Mouse (Mus musculus): ENCODE results near the gene Tspo. TPM values are rescaled to one million over a fixed set of nuclear protein-coding genes. Genes with fewer than 3 reads are reported as not detected.
A peak's percentile ranks its signal among the peaks of the same experiment; 100 is the strongest.

Tspo gene
- total and polyA plus RNA-seq, 2 experiments from 2014 or later = 205 to 335 TPM

- Histone ChIP-seq H3K27me3 (ENCODE audit: control insufficient read depth, insufficient read depth, low read length) (no peaks in the 10 kb centered on the region), H3K4me3 (ENCODE audit: low read depth, low read length) (no peak overlapping the region), H3K4me1 (ENCODE audit: control insufficient read depth, insufficient read depth) (no peaks in the 10 kb centered on the region), H3K9ac (replicated peaks; ENCODE audit: low read depth, low read length) (no peak overlapping the region), H3K9me3 (replicated peaks; ENCODE audit: control insufficient read depth, low read length) (peaks cover 5% of the 10 kb centered on the region; the same call in 1 of the 2 replicates), H3K27ac (ENCODE audit: low read depth) (no peak overlapping the region), H3K4me2 (ENCODE audit: low read depth, low read length) (no peak overlapping the region), H3K36me3 (replicated peaks; ENCODE audit: control insufficient read depth, insufficient read depth, low read length) (peaks cover 59% of the 10 kb centered on the region)
- peak; percentile 32 for DNase-seq (ENCODE audit: low spot score)
- WGBS = 74% methylated on average over 8 of the region's 8 CpGs
- TF ChIP-seq CTCF (IDR thresholded peaks at IDR 0.05; ENCODE audit: low read depth) (peak; percentile 59), EP300 (IDR thresholded peaks at IDR 0.05; ENCODE audit: low read depth) (no peak)
- peak; percentile 67 for ATAC-seq (ENCODE audit: insufficient read depth, low read depth)
Observed at GRCm38 (mm10) chr15:83583419-83584156, 20.2 kb downstream of the Tspo start.

GRCm38 (mm10) chr15:83584741-83585220 lies 21.4 kb downstream of the Tspo start:
- Histone ChIP-seq H3K9me3 (replicated peaks; ENCODE audit: control insufficient read depth, low read length) (peaks cover 5% of the 10 kb centered on the region; the same call in 1 of the 2 replicates), H3K9ac (replicated peaks; ENCODE audit: low read depth, low read length) (no peak overlapping the region), H3K4me2 (ENCODE audit: low read depth, low read length) (no peak overlapping the region), H3K27ac (ENCODE audit: low read depth) (no peak overlapping the region), H3K4me1 (ENCODE audit: control insufficient read depth, insufficient read depth) (no peaks in the 10 kb centered on the region), H3K36me3 (replicated peaks; ENCODE audit: control insufficient read depth, insufficient read depth, low read length) (peaks cover 50% of the 10 kb centered on the region), H3K4me3 (ENCODE audit: low read depth, low read length) (no peak overlapping the region), H3K27me3 (ENCODE audit: control insufficient read depth, insufficient read depth, low read length) (no peaks in the 10 kb centered on the region)
- TF ChIP-seq CTCF (IDR thresholded peaks at IDR 0.05; ENCODE audit: low read depth) (no peak), EP300 (IDR thresholded peaks at IDR 0.05; ENCODE audit: low read depth) (no peak)
- WGBS = 86% methylated on average over 6 of the region's 6 CpGs
- DNase-seq (ENCODE audit: low spot score) (no peak), ATAC-seq (ENCODE audit: insufficient read depth, low read depth) (no peak)

GRCm38 (mm10) chr15:83590841-83591240 lies 27.4 kb downstream of the Tspo start:
- H3K27me3 ChIP-seq (ENCODE audit: control insufficient read depth, insufficient read depth, low read length) = no peaks in the 10 kb centered on the region
- H3K4me3 ChIP-seq (ENCODE audit: low read depth, low read length) = no peak overlapping the region
- H3K36me3 ChIP-seq (replicated peaks; ENCODE audit: control insufficient read depth, insufficient read depth, low read length) = peaks cover 14% of the 10 kb centered on the region
- ATAC-seq (ENCODE audit: insufficient read depth, low read depth) (no peak), DNase-seq (ENCODE audit: low spot score) (no peak)
- peaks cover 4% of the 10 kb centered on the region; the same call in 1 of the 2 replicates for H3K9me3 ChIP-seq (replicated peaks; ENCODE audit: control insufficient read depth, low read length)
- H3K27ac ChIP-seq (ENCODE audit: low read depth) = no peak overlapping the region
- H3K9ac ChIP-seq (replicated peaks; ENCODE audit: low read depth, low read length) = no peak overlapping the region
- H3K4me2 ChIP-seq (ENCODE audit: low read depth, low read length) = no peak overlapping the region
- TF ChIP-seq CTCF (IDR thresholded peaks at IDR 0.05; ENCODE audit: low read depth) (no peak), EP300 (IDR thresholded peaks at IDR 0.05; ENCODE audit: low read depth) (no peak)
- 0 out of 2 replicates have a peak, but pooled peaks cover 4% of the 10 kb centered on the region for H3K4me1 ChIP-seq (ENCODE audit: control insufficient read depth, insufficient read depth)
- WGBS = 86% methylated on average over 4 of the region's 4 CpGs

GRCm38 (mm10) chr15:83591758-83592157 lies 28.4 kb downstream of the Tspo start:
- H3K4me3 ChIP-seq (ENCODE audit: low read depth, low read length) = no peak overlapping the region
- ATAC-seq (ENCODE audit: insufficient read depth, low read depth) = no peak
- H3K9ac ChIP-seq (replicated peaks; ENCODE audit: low read depth, low read length) = no peak overlapping the region
- 78% methylated on average over 5 of the region's 6 CpGs for WGBS
- TF ChIP-seq CTCF (IDR thresholded peaks at IDR 0.05; ENCODE audit: low read depth) = no peak
- TF ChIP-seq EP300 (IDR thresholded peaks at IDR 0.05; ENCODE audit: low read depth) = no peak
- H3K4me2 ChIP-seq (ENCODE audit: low read depth, low read length) = no peak overlapping the region
- H3K4me1 ChIP-seq (ENCODE audit: control insufficient read depth, insufficient read depth) = 0 out of 2 replicates have a peak, but pooled peaks cover 4% of the 10 kb centered on the region
- no peaks in the 10 kb centered on the region for H3K27me3 ChIP-seq (ENCODE audit: control insufficient read depth, insufficient read depth, low read length)
- H3K27ac ChIP-seq (ENCODE audit: low read depth) = no peak overlapping the region
- no peaks in the 10 kb centered on the region for H3K9me3 ChIP-seq (replicated peaks; ENCODE audit: control insufficient read depth, low read length)
- H3K36me3 ChIP-seq (replicated peaks; ENCODE audit: control insufficient read depth, insufficient read depth, low read length) = peaks cover 5% of the 10 kb centered on the region
- no peak for DNase-seq (ENCODE audit: low spot score)

- Histone ChIP-seq H3K4me1 (ENCODE audit: control insufficient read depth, insufficient read depth) (0 out of 2 replicates have a peak, but pooled peaks cover 4% of the 10 kb centered on the region), H3K9ac (replicated peaks; ENCODE audit: low read depth, low read length) (no peak overlapping the region), H3K36me3 (replicated peaks; ENCODE audit: control insufficient read depth, insufficient read depth, low read length) (0 out of 2 replicates have a peak, but pooled peaks cover 3% of the 10 kb centered on the region), H3K4me3 (ENCODE audit: low read depth, low read length) (no peak overlapping the region), H3K9me3 (replicated peaks; ENCODE audit: control insufficient read depth, low read length) (no peaks in the 10 kb centered on the region), H3K27ac (ENCODE audit: low read depth) (no peak overlapping the region), H3K27me3 (ENCODE audit: control insufficient read depth, insufficient read depth, low read length) (no peaks in the 10 kb centered on the region), H3K4me2 (ENCODE audit: low read depth, low read length) (no peak overlapping the region)
- DNase-seq (ENCODE audit: low spot score) = no peak
- ATAC-seq (ENCODE audit: insufficient read depth, low read depth) = no peak
- TF ChIP-seq EP300 (IDR thresholded peaks at IDR 0.05; ENCODE audit: low read depth) = no peak
- no peak for TF ChIP-seq CTCF (IDR thresholded peaks at IDR 0.05; ENCODE audit: low read depth)
- WGBS = 49% methylated on average over 8 of the region's 8 CpGs
Observed at GRCm38 (mm10) chr15:83592260-83593188, 29.1 kb downstream of the Tspo start.
